Mouse (Mus musculus) ES-Bruce4 (cell line): ENCODE measurements around the gene Dcst2. TPM values are rescaled to one million over a fixed set of nuclear protein-coding genes. Genes with fewer than 3 reads are reported as not detected.

Experiments used
- H3K27ac ChIP-seq: 2 replicates; pipeline ENCODE4 v1.5.1; 2012; ENCODE audit warnings: low read length, inconsistent platforms; ENCODE audit not compliant: insufficient read depth
- H3K27me3 ChIP-seq: 2 replicates; pipeline ENCODE4 v1.6.1; 2012; ENCODE audit warnings: mild to moderate bottlenecking, low read length, inconsistent platforms; ENCODE audit not compliant: control insufficient read depth, poor library complexity, insufficient read depth, severe bottlenecking
- H3K36me3 ChIP-seq: 2 replicates; pipeline ENCODE4 v1.6.1; 2012; ENCODE audit warnings: inconsistent platforms, mild to moderate bottlenecking, low read length, moderate library complexity; ENCODE audit not compliant: control insufficient read depth, poor library complexity, insufficient read depth, severe bottlenecking
- H3K4me1 ChIP-seq: one replicate; pipeline ENCODE4 v1.8.1; 2011; ENCODE audit warnings: low read length; ENCODE audit not compliant: control insufficient read depth, insufficient read depth
- H3K4me3 ChIP-seq: 2 replicates; pipeline ENCODE4 v1.5.1; 2011; ENCODE audit warnings: low read depth, mild to moderate bottlenecking, low read length
- H3K9ac ChIP-seq: 2 replicates; pipeline ENCODE4 v1.6.1; 2012; ENCODE audit warnings: low read depth, mild to moderate bottlenecking, inconsistent platforms; ENCODE audit not compliant: poor library complexity, severe bottlenecking
- H3K9me3 ChIP-seq: replicated peaks from 2 replicates; pipeline ENCODE4 v1.6.1; 2012; ENCODE audit warnings: mild to moderate bottlenecking, low read length, inconsistent platforms; ENCODE audit not compliant: control insufficient read depth, poor library complexity, insufficient read depth, severe bottlenecking
- CTCF ChIP-seq: IDR thresholded peaks from one replicate; pipeline ENCODE4 v1.8.1; 2011; ENCODE audit warnings: low read depth, low read length
- EP300 ChIP-seq: IDR thresholded peaks from 2 replicates; pipeline ENCODE4 v1.6.1; 2011; ENCODE audit warnings: low read depth, low read length; ENCODE audit not compliant: insufficient read depth
- POLR2A ChIP-seq: IDR thresholded peaks from one replicate; pipeline ENCODE4 v1.8.1; 2011; ENCODE audit warnings: low read length; ENCODE audit not compliant: insufficient read depth
- polyA plus RNA-seq: library from polyadenylated mRNA; stranded (reverse); fragments of >200 nt; gene quantifications from 2 replicates; pipeline ENCODE4 v1.2.4, GENCODE M21; 2011; ENCODE audit warnings: low read depth; ENCODE audit not compliant: missing spikeins, insufficient read depth, insufficient read length

Gene Dcst2
- polyA plus RNA-seq, 1 experiment, result 0.25 TPM

DNA sequence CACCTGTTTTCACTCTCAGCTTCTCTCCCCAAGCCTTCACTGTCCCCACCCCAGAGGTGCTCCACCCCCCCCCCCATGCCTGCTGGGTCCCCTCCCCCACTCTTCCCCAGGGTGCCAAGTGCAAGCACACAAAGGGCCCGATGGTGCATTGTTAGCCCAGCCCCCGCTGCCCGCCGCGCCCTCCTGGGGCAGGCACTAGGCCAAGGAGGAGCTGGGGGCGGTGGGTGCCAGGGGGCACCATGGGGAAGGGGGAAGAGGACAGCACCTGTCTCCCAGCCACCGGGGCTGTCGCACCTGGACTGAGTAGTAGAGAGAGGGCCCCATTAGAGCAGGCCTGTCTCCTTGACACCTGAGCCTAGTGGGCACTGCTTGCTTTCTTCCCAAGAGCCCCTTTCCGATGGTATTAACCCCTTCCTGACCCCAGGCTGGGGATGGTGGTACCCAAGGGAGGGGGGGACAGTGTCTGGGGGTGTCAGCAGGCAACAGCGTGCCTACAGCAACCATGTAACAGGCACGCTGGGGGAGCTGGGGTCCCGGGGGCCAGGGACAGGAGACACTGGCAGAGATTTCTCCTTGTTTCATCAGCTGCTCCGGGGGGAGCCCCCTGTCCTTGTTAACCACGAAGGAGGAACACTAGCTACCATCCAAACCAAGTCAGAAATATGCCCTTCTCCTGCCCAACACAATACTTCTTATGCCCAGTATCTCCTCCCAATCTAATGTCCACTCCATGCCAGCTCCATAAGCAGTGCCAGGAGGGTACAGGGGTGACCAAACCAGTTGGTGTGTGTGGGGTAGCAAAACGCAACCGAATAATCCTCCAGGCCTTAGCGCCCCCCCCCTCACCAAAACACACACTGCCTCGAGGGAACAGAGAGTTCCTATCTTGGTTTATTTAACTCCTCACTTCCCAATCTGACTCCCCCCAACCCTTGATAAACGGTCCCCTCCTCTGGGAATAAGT lies 29.2 kb downstream of the Dcst2 start:
- peaks cover 2% of the 10 kb centered on the region for H3K4me1 ChIP-seq
- H3K36me3 ChIP-seq, result no peaks in the 10 kb centered on the region
- peak overlapping the region; percentile 84 for H3K4me3 ChIP-seq
- H3K9me3 ChIP-seq, result no peaks in the 10 kb centered on the region
- TF ChIP-seq CTCF (no peak), POLR2A (no peak), EP300 (no peak)
- H3K27ac ChIP-seq, result no peak overlapping the region
- H3K27me3 ChIP-seq, result no peaks in the 10 kb centered on the region
- peak overlapping the region; percentile 89 for H3K9ac ChIP-seq

DNA sequence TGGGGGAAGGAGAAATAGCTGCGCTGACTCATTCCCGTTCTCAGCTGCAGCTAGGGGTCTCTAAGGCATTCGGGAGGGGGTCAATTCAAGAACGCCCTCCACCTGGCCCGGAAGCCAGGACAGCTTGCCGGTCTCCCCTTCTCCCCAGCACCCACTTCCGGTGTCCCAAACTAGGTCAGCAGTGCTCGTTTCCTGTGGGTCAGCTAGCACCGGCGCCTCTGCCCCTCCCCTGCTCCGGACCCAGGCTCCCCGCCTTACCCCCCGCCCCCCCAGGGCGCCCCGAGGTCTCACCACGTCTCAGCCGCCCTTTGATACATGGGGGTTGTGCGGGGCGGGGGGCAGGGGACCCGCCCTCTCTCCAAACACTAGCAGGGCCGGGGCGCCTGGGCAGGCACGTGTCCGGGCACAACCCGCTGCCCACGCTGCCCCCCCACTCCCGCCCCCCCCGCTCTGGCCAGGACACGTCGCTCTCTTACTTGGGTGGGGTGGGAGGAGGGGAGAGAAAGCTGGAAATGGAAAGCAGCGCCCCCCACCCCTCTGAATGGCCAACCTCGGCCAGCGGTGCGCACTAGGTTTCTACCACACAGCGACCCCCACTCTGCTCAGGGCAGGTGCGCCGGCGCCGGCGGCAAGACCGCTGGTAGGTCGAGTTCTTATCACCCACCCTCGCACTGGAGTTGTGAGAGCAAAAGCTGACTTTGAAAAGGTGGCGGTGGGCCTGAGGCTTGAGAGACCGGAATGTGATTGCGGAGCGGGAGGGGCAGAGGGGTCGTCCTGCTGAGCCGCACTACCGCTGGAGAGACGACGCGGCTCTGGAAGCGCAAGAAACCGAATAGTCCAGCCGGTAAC lies 30.1 kb downstream of the Dcst2 start:
- H3K36me3 ChIP-seq, result no peaks in the 10 kb centered on the region
- no peak overlapping the region for H3K27ac ChIP-seq
- no peaks in the 10 kb centered on the region for H3K27me3 ChIP-seq
- H3K9ac ChIP-seq, result peak overlapping the region; percentile 89
- no peaks in the 10 kb centered on the region for H3K9me3 ChIP-seq
- peak overlapping the region; percentile 84 for H3K4me3 ChIP-seq
- 0 out of 2 replicates have a peak, but pooled peaks have one; percentile 6 for TF ChIP-seq EP300
- no peak for TF ChIP-seq POLR2A
- H3K4me1 ChIP-seq, result peaks cover 2% of the 10 kb centered on the region

DNA sequence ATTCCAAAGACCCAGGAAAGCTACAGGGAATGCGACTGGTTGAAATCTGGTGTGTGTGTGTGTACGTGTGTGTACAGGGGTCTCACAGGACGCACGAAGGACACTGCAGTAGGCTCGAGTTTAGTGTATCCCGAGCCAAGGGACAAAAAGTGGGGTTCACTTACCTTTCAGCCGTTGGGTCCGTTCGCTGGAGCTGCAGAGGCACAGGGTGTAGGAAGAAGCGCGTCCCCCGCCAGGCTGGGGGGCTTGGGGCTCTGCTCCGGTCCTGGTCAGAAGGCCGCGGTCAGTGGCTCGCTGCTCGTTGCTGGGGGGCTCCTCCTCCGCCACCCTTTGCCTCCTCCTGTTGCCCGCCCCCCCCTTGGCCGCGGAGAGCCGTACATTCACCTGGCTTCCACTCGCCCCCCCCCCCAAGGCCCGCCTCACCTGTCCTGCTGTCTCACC lies 31.1 kb downstream of the Dcst2 start:
- TF ChIP-seq POLR2A (no peak), EP300 (no peak), CTCF (no peak)
- Histone ChIP-seq H3K27ac (no peak overlapping the region), H3K36me3 (no peaks in the 10 kb centered on the region), H3K9me3 (no peaks in the 10 kb centered on the region), H3K9ac (peak overlapping the region; percentile 89), H3K4me1 (peaks cover 2% of the 10 kb centered on the region), H3K27me3 (no peaks in the 10 kb centered on the region), H3K4me3 (peak overlapping the region; percentile 84)

DNA sequence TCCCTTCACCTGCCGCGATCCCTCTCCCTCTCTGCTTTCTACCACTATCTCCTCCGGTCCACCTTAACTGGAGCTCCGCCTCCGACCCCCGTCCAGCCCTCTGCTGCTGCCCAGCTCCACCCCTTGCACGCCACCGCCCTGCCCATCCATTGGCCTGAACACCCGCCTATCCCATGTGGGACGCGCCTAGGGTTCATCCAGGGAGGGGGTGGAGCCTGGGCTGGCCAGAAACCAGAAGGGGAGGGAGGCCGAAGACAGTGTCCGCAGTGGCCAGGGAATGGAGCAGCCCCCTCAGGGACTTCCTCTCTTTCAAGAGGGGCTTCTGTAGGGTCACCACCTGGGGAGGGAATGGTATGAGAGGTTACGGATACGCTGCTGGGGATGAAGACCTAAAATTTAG lies 31.8 kb downstream of the Dcst2 start:
- Histone ChIP-seq H3K27ac (peak overlapping the region; percentile 80; the same call in 1 of the 2 replicates), H3K9ac (peak overlapping the region; percentile 52), H3K9me3 (no peaks in the 10 kb centered on the region), H3K36me3 (no peaks in the 10 kb centered on the region), H3K4me1 (peaks cover 2% of the 10 kb centered on the region), H3K4me3 (peak overlapping the region; percentile 84), H3K27me3 (no peaks in the 10 kb centered on the region)
- TF ChIP-seq EP300 (peak; percentile 55; the same call in 1 of the 2 replicates), POLR2A (no peak), CTCF (no peak)

DNA sequence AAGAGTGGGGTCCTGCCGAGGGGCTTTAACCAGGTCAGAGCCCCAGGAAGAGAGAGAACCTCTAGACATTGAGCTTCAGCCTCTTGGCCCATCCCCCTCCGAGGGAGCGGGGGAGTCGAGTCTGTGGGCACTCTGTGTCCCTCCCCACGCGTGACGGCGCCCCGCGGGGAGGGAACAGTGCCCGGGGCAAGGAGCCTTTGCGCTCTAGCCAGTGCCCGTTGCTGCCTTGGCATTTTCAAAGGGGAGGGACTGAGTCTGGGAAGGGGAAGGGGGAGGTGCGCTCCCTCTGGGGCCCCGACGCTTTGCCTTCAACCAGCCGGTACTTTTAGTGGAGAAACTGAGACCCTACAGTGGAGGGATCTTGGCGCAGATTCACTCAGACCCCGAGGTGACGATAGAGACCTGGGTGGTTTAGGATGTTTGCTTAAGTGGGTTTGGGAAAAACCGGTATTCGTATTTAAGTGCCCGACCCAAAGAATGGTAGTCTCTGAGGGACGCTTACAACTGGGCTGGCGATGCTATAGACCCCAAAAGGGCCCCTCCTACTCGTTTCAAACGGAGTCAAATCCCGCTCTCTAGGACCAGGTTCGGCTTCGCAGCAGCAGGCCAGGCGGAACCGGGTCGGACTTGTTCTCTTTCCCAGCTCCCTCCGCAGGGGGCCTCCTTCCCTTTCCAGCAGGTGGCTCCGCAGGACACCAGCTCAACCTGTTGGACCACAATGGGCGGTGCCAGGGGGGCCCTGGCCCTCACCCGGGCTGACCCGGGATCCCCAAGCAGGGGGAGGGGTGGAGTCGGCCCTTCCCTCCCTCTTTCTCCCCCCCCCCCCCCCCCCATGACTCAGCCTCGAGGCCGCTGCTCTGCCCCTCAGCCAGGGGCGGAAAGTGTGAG lies 32.5 kb downstream of the Dcst2 start, which contains the start of gene Zbtb7b:
Zbtb7b (minus strand) TSS at position 771 of the 888 bp plus-strand sequence.
- Histone ChIP-seq H3K9ac (peak within 1 kb of the TSS; percentile 52), H3K9me3 (no peaks in the 10 kb centered on the region), H3K36me3 (no peaks in the 10 kb centered on the region), H3K4me1 (peaks cover 2% of the 10 kb centered on the region), H3K27ac (peak within 1 kb of the TSS; percentile 80), H3K27me3 (no peaks in the 10 kb centered on the region), H3K4me3 (peak within 1 kb of the TSS; percentile 84)
- TF ChIP-seq EP300, result peak; percentile 47; the same call in 1 of the 2 replicates
- TF ChIP-seq CTCF, result no peak
